Mouse (Mus musculus) cerebellum, adult 2 months (tissue): Measurements from ENCODE around the gene Rab31. TPM values are rescaled to one million over a fixed set of nuclear protein-coding genes. Genes with fewer than 3 reads are reported as not detected.

Experiments used
- DNase-seq, 2 experiments: peaks; one replicate each; pipeline ENCODE4 v3.0.0; 2021
- H3K27ac ChIP-seq: fragments of 200-500 bp; 2 replicates; pipeline ENCODE4 v1.5.1; 2012; ENCODE audit warnings: low read length, control low read depth, inconsistent platforms; ENCODE audit not compliant: insufficient read depth
- H3K27me3 ChIP-seq: fragments of 200-500 bp; 2 replicates; pipeline ENCODE4 v1.6.1; 2012; ENCODE audit warnings: inconsistent platforms, mild to moderate bottlenecking, low read length, moderate library complexity; ENCODE audit not compliant: control insufficient read depth, insufficient read depth
- H3K4me1 ChIP-seq: fragments of 200-500 bp; 2 replicates; pipeline ENCODE4 v1.6.1; 2011; ENCODE audit warnings: low read length; ENCODE audit not compliant: control insufficient read depth, insufficient read depth
- H3K4me3 ChIP-seq: fragments of 200-500 bp; replicated peaks from 2 replicates; pipeline ENCODE3; 2011; ENCODE audit warnings: mild to moderate bottlenecking, low read depth, low read length, control low read depth; ENCODE audit not compliant: insufficient read depth
- CTCF ChIP-seq: fragments of 200-500 bp; IDR thresholded peaks from 2 replicates; pipeline ENCODE4 v1.5.1; 2011; ENCODE audit warnings: low read depth, mild to moderate bottlenecking, control low read depth, low read length, moderate library complexity, borderline replicate concordance; ENCODE audit not compliant: insufficient read depth
- POLR2A ChIP-seq: fragments of 200-500 bp; IDR thresholded peaks from 2 replicates; pipeline ENCODE4 v1.6.1; 2011; ENCODE audit warnings: low read length, control low read depth, borderline replicate concordance; ENCODE audit not compliant: insufficient read depth
- WGBS: fragments of 180-500 bp; shearing (Covaris S2); methylation state at CpG from one replicate; pipeline ENCODE4 v1.1.7; 2018; 5-methylcytosine and 5-hydroxymethylcytosine counted together
- polyA plus RNA-seq: library from polyadenylated mRNA; depleted of rRNA; stranded (reverse); fragments of >200 nt; gene quantifications from 2 replicates; pipeline ENCODE4 v1.2.3, GENCODE M21; 2012

Rab31 gene
- polyA plus RNA-seq, 1 experiment: 79.7 TPM

GRCm38 (mm10) chr17:65701797-65702566 is 70.6 kb downstream of the Rab31 start:
- peak; percentile 59 to 71 for DNase-seq
- no peak for TF ChIP-seq CTCF
- TF ChIP-seq POLR2A: no peak
- WGBS: 21% methylated on average over 13 of the region's 13 CpGs
- H3K4me3 ChIP-seq: no peak overlapping the region
- H3K27ac ChIP-seq: 0 out of 2 replicates have a peak overlapping the region, but pooled peaks have one; percentile 0
- H3K4me1 ChIP-seq: peaks cover 20% of the 10 kb centered on the region
- H3K27me3 ChIP-seq: no peaks in the 10 kb centered on the region

GRCm38 (mm10) chr17:65701356-65701755 is 71.2 kb downstream of the Rab31 start:
- Histone ChIP-seq H3K27ac (no peak overlapping the region), H3K27me3 (no peaks in the 10 kb centered on the region), H3K4me3 (no peak overlapping the region), H3K4me1 (peaks cover 24% of the 10 kb centered on the region)
- TF ChIP-seq CTCF: no peak
- no peak for TF ChIP-seq POLR2A
- whole genome bisulfite sequencing: 81% methylated on average over 8 of the region's 8 CpGs
- DNase-seq: no peak

- H3K4me1 ChIP-seq: peaks cover 24% of the 10 kb centered on the region
- WGBS: 83% methylated on average over 4 of the region's 4 CpGs
- H3K4me3 ChIP-seq: no peak overlapping the region
- no peak overlapping the region for H3K27ac ChIP-seq
- peaks cover 1% of the 10 kb centered on the region; the same call in 1 of the 2 replicates for H3K27me3 ChIP-seq
- TF ChIP-seq POLR2A: no peak
- no peak for TF ChIP-seq CTCF
- no peak for DNase-seq
These were observed 72.5 kb downstream of the Rab31 start for GRCm38 (mm10) chr17:65700060-65700459.

- DNase-seq: peak; percentile 61 to 75
- peaks cover 1% of the 10 kb centered on the region; the same call in 1 of the 2 replicates for H3K27me3 ChIP-seq
- H3K27ac ChIP-seq: 0 out of 2 replicates have a peak overlapping the region, but pooled peaks have one; percentile 10
- WGBS: 16% methylated on average over 12 of the region's 12 CpGs
- no peak overlapping the region for H3K4me3 ChIP-seq
- peaks cover 17% of the 10 kb centered on the region for H3K4me1 ChIP-seq
- no peak for TF ChIP-seq CTCF
- TF ChIP-seq POLR2A: no peak
These were observed 74.6 kb downstream of the Rab31 start for GRCm38 (mm10) chr17:65697791-65698463.

- Histone ChIP-seq H3K4me3 (no peak overlapping the region), H3K27ac (no peak overlapping the region), H3K4me1 (peaks cover 13% of the 10 kb centered on the region), H3K27me3 (peaks cover 1% of the 10 kb centered on the region; the same call in 1 of the 2 replicates)
- WGBS: 98% methylated on average over 13 of the region's 13 CpGs
- DNase-seq: no peak
- TF ChIP-seq POLR2A (no peak), CTCF (no peak)
These were observed 75.6 kb downstream of the Rab31 start for GRCm38 (mm10) chr17:65696939-65697338.

- Histone ChIP-seq H3K4me3 (no peak overlapping the region), H3K4me1 (peaks cover 4% of the 10 kb centered on the region; the same call in 1 of the 2 replicates), H3K27me3 (peaks cover 1% of the 10 kb centered on the region; the same call in 1 of the 2 replicates), H3K27ac (no peak overlapping the region)
- no peak for DNase-seq
- no peak for TF ChIP-seq CTCF
- 82% methylated on average over 4 of the region's 4 CpGs for WGBS
These were observed 80.3 kb downstream of the Rab31 start for GRCm38 (mm10) chr17:65692276-65692675.

- Histone ChIP-seq H3K27me3 (no peaks in the 10 kb centered on the region), H3K4me1 (peaks cover 13% of the 10 kb centered on the region), H3K27ac (peak overlapping the region; percentile 73; the same call in 1 of the 2 replicates), H3K4me3 (no peak overlapping the region)
- TF ChIP-seq CTCF (no peak), POLR2A (no peak)
- DNase-seq: peak; percentile 83 to 95
- 5% methylated on average over 2 of the region's 2 CpGs for WGBS
These were observed 88.8 kb downstream of the Rab31 start for GRCm38 (mm10) chr17:65683731-65684130.
